Mouse (Mus musculus) small intestine, adult 2 months (tissue): Measurements from ENCODE around the gene S100a3.

ENCODE experiments used
- CTCF ChIP-seq: fragments of 200-500 bp; IDR thresholded peaks from 2 replicates; pipeline ENCODE4 v1.5.1; 2012; ENCODE audit warnings: low read depth, mild to moderate bottlenecking, control low read depth, inconsistent platforms, low read length, moderate library complexity, mixed read lengths; ENCODE audit not compliant: insufficient replicate concordance, insufficient read length; ENCODE audit errors: extremely low read depth
- POLR2A ChIP-seq: fragments of 200-500 bp; IDR thresholded peaks from 2 replicates; pipeline ENCODE4 v1.6.1; 2012; ENCODE audit warnings: low read depth, mild to moderate bottlenecking, control low read depth, inconsistent platforms, low read length, moderate library complexity

DNA sequence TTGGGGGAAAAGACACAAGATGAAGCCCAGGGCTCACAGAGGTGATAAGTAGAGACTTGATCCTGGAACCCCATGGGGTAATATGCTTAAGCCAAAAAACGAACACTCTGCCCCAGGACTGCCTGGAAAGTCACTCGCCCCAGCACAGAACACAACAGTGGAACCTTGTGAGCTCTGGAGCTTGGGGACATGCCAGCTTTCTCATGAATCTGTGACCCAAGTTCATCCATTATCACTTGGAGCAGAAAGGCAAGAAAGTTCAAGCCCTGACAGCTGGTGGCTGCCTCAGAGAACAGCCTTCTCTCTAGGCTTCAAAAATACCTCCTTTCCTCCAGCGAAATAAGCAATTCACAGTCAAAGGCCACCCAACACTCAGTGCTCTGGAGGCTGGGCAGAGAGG lies 39.0 kb downstream of the S100a3 start:
- TF ChIP-seq CTCF: no peak
- no peak for TF ChIP-seq POLR2A
